Mouse (Mus musculus) heart, embryonic 13.5 days (tissue): Measurements from ENCODE around the gene Ptgis. TPM values are rescaled to one million over a fixed set of nuclear protein-coding genes. Genes with fewer than 3 reads are reported as not detected.

ENCODE experiments used
- ATAC-seq: fragments of 200-750 bp; cut with Nextera tagmentation; 2 replicates; pipeline ENCODE4 v1.8.0; 2017; ENCODE audit warnings: moderate TSS enrichment; ENCODE audit not compliant: insufficient number of reproducible peaks, low FRiP score, low TSS enrichment; ENCODE audit errors: extremely low read depth
- H3K27ac ChIP-seq: fragments of 300-500 bp; sonication (generic); replicated peaks from 2 replicates; pipeline ENCODE4 v1.5.1; 2015; ENCODE audit warnings: moderate library complexity, mild to moderate bottlenecking, inconsistent platforms
- H3K27me3 ChIP-seq: fragments of 300-500 bp; sonication (generic); replicated peaks from 2 replicates; pipeline ENCODE4 v1.6.1; 2015; ENCODE audit warnings: mild to moderate bottlenecking, inconsistent platforms
- H3K36me3 ChIP-seq: fragments of 300-500 bp; sonication (generic); 2 replicates; pipeline ENCODE4 v1.6.1; 2015; ENCODE audit warnings: mild to moderate bottlenecking, inconsistent platforms
- H3K4me1 ChIP-seq: fragments of 300-500 bp; sonication (generic); 2 replicates; pipeline ENCODE4 v1.6.1; 2015; ENCODE audit warnings: inconsistent platforms
- H3K4me2 ChIP-seq: fragments of 300-500 bp; sonication (generic); 2 replicates; pipeline ENCODE4 v1.6.1; 2015; ENCODE audit warnings: inconsistent platforms, mild to moderate bottlenecking, moderate library complexity
- H3K4me3 ChIP-seq: fragments of 300-500 bp; sonication (generic); 2 replicates; pipeline ENCODE4 v1.5.1; 2015; ENCODE audit warnings: moderate library complexity, mild to moderate bottlenecking, inconsistent platforms
- H3K9ac ChIP-seq: fragments of 300-500 bp; sonication (generic); 2 replicates; pipeline ENCODE4 v1.6.1; 2015; ENCODE audit warnings: inconsistent platforms, mild to moderate bottlenecking, moderate library complexity
- H3K9me3 ChIP-seq: fragments of 300-500 bp; sonication (generic); 2 replicates; pipeline ENCODE4 v1.6.1; 2016; ENCODE audit warnings: inconsistent platforms
- WGBS: fragments of 180-500 bp; shearing (Covaris S2); methylation state at CpG from one replicate; pipeline ENCODE4 v1.1.7; 2015; ENCODE audit warnings: mixed read lengths; 5-methylcytosine and 5-hydroxymethylcytosine counted together
- polyA plus RNA-seq: library from polyadenylated mRNA; unstranded; fragments of >200 nt; fragmentation: Nextera tagmentation; extraction: Ambion mirVana; gene quantifications from 2 replicates; pipeline ENCODE4 v1.2.1, GENCODE M21; 2015

Gene Ptgis
- polyA plus RNA-seq, 1 experiment from 2014 or later: 21.6 TPM

GRCm38 (mm10) chr2:167230554-167230953 is 9.8 kb downstream of the Ptgis start:
- 0 out of 2 replicates have a peak overlapping the region, but pooled peaks have one; percentile 49 for H3K27ac ChIP-seq
- 8% methylated on average over 15 of the region's 15 CpGs for WGBS
- H3K36me3 ChIP-seq: peaks cover 8% of the 10 kb centered on the region; the same call in 1 of the 2 replicates
- peaks cover 48% of the 10 kb centered on the region for H3K4me1 ChIP-seq
- peak overlapping the region; percentile 49 for H3K4me2 ChIP-seq
- H3K9me3 ChIP-seq: no peaks in the 10 kb centered on the region
- peak overlapping the region; percentile 38; the same call in 1 of the 2 replicates for H3K9ac ChIP-seq
- peak overlapping the region; percentile 22; the same call in 1 of the 2 replicates for H3K4me3 ChIP-seq
- ATAC-seq: no peak
- no peaks in the 10 kb centered on the region for H3K27me3 ChIP-seq

DNA sequence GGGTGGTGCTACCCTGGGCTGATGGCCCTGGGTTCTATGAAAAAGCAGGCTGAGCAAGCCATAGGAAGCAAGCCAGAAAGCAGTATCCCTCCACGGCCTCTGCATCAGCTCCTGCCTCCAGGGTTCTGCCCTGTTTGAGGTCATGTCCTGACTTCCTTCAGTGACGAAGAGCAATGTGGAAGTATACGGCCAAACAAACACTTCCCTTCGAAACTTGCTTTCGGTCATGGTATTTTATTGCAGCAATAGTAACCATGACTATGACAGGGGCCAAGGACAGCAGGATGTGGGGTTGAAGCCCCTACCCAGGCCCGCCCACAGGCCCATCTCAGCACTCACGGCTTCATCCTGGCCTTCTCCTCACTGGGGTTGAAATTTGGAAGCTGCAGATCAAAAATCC is 15.5 kb downstream of the Ptgis start:
- Histone ChIP-seq H3K27ac (no peak overlapping the region), H3K9ac (no peak overlapping the region), H3K27me3 (no peaks in the 10 kb centered on the region), H3K9me3 (no peaks in the 10 kb centered on the region), H3K36me3 (peaks cover 27% of the 10 kb centered on the region), H3K4me1 (no peaks in the 10 kb centered on the region), H3K4me2 (no peak overlapping the region), H3K4me3 (no peak overlapping the region)
- WGBS: 74% methylated on average over 7 of the region's 7 CpGs
- no peak for ATAC-seq

DNA sequence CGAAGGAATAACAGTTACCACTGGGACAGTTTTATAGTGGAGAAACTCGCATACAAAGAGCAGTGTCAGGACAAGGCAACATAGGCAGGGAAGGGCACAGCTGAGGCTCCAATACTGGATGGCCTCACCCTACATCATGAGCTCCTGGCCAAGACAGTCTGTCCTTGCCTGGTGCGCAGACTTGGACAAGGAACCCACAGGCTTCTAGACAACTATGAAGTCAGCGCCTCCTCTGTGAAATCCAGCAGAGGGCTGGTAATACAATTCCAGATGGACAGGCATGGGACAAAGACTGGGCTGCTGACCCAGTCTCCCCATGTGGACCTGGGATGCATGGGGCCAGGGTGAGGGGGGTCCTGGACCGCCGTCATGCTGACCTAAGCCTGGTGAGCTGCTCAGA is 16.2 kb downstream of the Ptgis start:
- H3K9me3 ChIP-seq: no peaks in the 10 kb centered on the region
- no peaks in the 10 kb centered on the region for H3K4me1 ChIP-seq
- H3K36me3 ChIP-seq: peaks cover 27% of the 10 kb centered on the region
- H3K27ac ChIP-seq: no peak overlapping the region
- ATAC-seq: no peak
- no peak overlapping the region for H3K9ac ChIP-seq
- no peak overlapping the region for H3K4me2 ChIP-seq
- no peak overlapping the region for H3K4me3 ChIP-seq
- whole genome bisulfite sequencing: 88% methylated on average over 6 of the region's 6 CpGs
- no peaks in the 10 kb centered on the region for H3K27me3 ChIP-seq

- 22% methylated on average over 7 of the region's 7 CpGs for WGBS
- H3K27me3 ChIP-seq: no peaks in the 10 kb centered on the region
- no peak overlapping the region for H3K4me3 ChIP-seq
- no peaks in the 10 kb centered on the region for H3K4me1 ChIP-seq
- H3K9me3 ChIP-seq: no peaks in the 10 kb centered on the region
- H3K36me3 ChIP-seq: peaks cover 31% of the 10 kb centered on the region
- H3K4me2 ChIP-seq: no peak overlapping the region
- ATAC-seq: no peak
- H3K9ac ChIP-seq: no peak overlapping the region
- H3K27ac ChIP-seq: no peak overlapping the region
These were observed 18.3 kb downstream of the Ptgis start for GRCm38 (mm10) chr2:167222152-167222551.

DNA sequence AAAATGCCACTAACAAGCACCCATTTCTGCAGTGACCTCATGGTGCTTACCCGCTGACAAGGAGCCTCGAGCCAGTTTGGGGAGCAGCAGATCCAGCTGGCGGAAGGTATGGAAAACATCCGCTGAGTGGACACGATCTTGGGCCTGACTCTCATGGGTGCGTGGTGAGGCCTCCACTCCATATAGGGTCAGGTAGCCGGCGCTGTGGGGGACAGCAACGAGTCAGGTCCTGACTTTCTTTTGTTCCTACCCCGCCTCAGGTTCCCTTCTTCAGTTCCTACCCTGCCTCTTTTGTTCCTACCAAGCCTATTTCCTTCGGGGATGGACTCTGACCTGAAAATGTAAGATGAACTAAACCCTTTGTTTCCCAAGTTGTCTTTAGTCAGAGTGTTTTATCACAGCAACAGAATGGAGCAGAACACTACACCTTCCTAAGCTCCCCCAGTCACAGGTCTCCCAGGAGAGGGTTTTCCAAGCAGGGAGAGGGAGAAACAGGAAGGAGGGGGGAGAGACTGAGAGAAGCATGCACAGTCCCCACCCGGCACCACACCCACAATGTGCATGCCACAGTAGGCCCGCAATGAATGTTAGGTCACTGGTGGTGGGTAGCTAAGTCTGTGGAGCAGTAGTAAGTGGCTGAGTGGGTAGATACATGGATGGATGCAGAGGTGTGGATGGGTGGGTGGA is 19.1 kb downstream of the Ptgis start:
- Histone ChIP-seq H3K27ac (no peak overlapping the region), H3K9ac (no peak overlapping the region), H3K4me1 (no peaks in the 10 kb centered on the region), H3K4me2 (no peak overlapping the region), H3K9me3 (no peaks in the 10 kb centered on the region), H3K27me3 (no peaks in the 10 kb centered on the region), H3K36me3 (peaks cover 34% of the 10 kb centered on the region), H3K4me3 (no peak overlapping the region)
- WGBS: 68% methylated on average over 13 of the region's 13 CpGs
- ATAC-seq: no peak

GRCm38 (mm10) chr2:167220736-167221135 is 19.7 kb downstream of the Ptgis start:
- H3K4me1 ChIP-seq: no peaks in the 10 kb centered on the region
- H3K36me3 ChIP-seq: peaks cover 38% of the 10 kb centered on the region
- ATAC-seq: no peak
- no peak overlapping the region for H3K9ac ChIP-seq
- no peaks in the 10 kb centered on the region for H3K27me3 ChIP-seq
- WGBS: 79% methylated on average over 5 of the region's 5 CpGs
- H3K27ac ChIP-seq: no peak overlapping the region
- H3K4me2 ChIP-seq: no peak overlapping the region
- no peaks in the 10 kb centered on the region for H3K9me3 ChIP-seq
- no peak overlapping the region for H3K4me3 ChIP-seq

GRCm38 (mm10) chr2:167219154-167219775 is 21.1 kb downstream of the Ptgis start:
- WGBS: 47% methylated on average over 8 of the region's 8 CpGs
- Histone ChIP-seq H3K36me3 (peaks cover 49% of the 10 kb centered on the region), H3K27me3 (no peaks in the 10 kb centered on the region), H3K9ac (no peak overlapping the region), H3K9me3 (no peaks in the 10 kb centered on the region), H3K4me2 (no peak overlapping the region), H3K4me1 (no peaks in the 10 kb centered on the region), H3K27ac (no peak overlapping the region), H3K4me3 (no peak overlapping the region)
- no peak for ATAC-seq

GRCm38 (mm10) chr2:167213666-167214065 is 26.7 kb downstream of the Ptgis start:
- WGBS: 90% methylated on average over 12 of the region's 12 CpGs

DNA sequence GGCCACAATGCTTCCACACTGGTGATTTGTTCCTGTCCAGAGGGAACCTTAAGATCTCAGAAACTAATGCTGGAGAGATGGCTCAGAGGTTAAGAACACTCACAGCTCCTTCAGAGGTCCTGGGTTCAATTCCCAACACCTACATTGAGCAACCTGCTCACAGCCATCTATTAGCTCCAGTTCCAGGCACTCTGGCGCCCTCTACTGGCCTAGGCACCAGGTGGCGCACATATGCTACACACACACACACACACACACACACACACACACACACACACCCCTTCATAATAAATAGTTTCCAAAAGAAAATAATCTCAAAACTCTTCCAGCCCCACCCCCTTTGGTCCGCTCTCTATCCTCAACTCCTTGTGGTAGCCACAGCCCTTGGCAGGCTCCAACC is 27.3 kb downstream of the Ptgis start:
- no peak overlapping the region for H3K4me3 ChIP-seq
- H3K4me1 ChIP-seq: peaks cover 38% of the 10 kb centered on the region
- H3K9ac ChIP-seq: no peak overlapping the region
- peaks cover 58% of the 10 kb centered on the region for H3K36me3 ChIP-seq
- no peak overlapping the region for H3K4me2 ChIP-seq
- no peaks in the 10 kb centered on the region for H3K9me3 ChIP-seq
- no peaks in the 10 kb centered on the region for H3K27me3 ChIP-seq
- peak overlapping the region; percentile 59 for H3K27ac ChIP-seq
- no peak for ATAC-seq
- WGBS: 71% methylated on average over 3 of the region's 3 CpGs

More at GRCm38 (mm10) chr2:167213666-167214065, 26.7 kb downstream of the Ptgis start:
- H3K4me1 ChIP-seq: peaks cover 33% of the 10 kb centered on the region
- H3K4me2 ChIP-seq: no peak overlapping the region
- no peaks in the 10 kb centered on the region for H3K9me3 ChIP-seq
- no peak overlapping the region for H3K27ac ChIP-seq
- no peaks in the 10 kb centered on the region for H3K27me3 ChIP-seq
- no peak overlapping the region for H3K4me3 ChIP-seq
- peaks cover 54% of the 10 kb centered on the region for H3K36me3 ChIP-seq
- no peak for ATAC-seq
- H3K9ac ChIP-seq: no peak overlapping the region

GRCm38 (mm10) chr2:167212551-167212950 is 27.9 kb downstream of the Ptgis start:
- WGBS: 47% methylated on average over 6 of the region's 6 CpGs
- Histone ChIP-seq H3K9ac (no peak overlapping the region), H3K9me3 (no peaks in the 10 kb centered on the region), H3K4me1 (peaks cover 42% of the 10 kb centered on the region), H3K4me2 (no peak overlapping the region), H3K27ac (peak overlapping the region; percentile 59), H3K4me3 (no peak overlapping the region), H3K36me3 (peaks cover 56% of the 10 kb centered on the region), H3K27me3 (no peaks in the 10 kb centered on the region)
- no peak for ATAC-seq

DNA sequence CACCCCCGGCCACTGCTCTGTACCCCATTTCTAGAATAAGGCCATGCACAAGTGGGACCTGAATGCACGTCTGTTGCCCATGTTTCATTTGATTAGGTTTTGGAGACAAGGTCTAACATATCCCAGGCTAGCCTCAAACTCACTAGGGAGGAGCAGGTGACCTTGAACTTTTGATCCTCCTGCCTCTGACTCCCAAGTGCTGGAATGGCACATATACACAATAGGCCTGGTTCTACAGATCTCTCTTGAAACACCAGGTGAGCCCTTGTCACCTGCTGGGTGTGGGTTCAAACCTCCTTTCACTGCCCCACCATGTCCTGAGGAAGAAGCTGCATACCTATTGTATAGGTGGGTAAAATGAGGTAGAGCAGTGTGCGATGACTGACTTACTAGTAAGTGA is 28.3 kb downstream of the Ptgis start:
- no peak for ATAC-seq
- Histone ChIP-seq H3K36me3 (peaks cover 51% of the 10 kb centered on the region), H3K9me3 (no peaks in the 10 kb centered on the region), H3K4me3 (no peak overlapping the region), H3K27me3 (no peaks in the 10 kb centered on the region), H3K4me1 (peaks cover 43% of the 10 kb centered on the region), H3K4me2 (no peak overlapping the region), H3K27ac (peak overlapping the region; percentile 59; the same call in 1 of the 2 replicates), H3K9ac (no peak overlapping the region)
- 85% methylated on average over 3 of the region's 3 CpGs for WGBS

DNA sequence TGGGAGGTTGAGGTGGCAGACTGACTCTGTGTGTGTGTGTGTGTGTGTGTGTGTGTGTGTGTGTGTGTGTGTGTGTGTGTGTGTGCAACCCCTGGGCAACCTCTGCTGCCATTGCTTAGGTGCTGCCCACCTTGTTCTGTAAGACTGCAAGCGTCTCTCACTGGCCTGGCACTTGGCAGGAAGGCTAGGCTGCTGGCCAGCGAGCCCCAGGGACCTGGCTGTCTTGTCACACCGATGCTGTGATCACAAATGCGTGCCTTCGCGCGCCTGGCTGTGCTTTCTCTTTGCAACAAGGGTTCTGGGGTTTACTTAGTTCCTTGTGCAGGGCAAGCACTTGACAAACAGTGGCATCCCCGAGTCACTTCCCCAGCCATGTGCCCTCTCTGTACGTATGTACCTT is 30.5 kb downstream of the Ptgis start:
- H3K4me2 ChIP-seq: no peak overlapping the region
- no peak overlapping the region for H3K27ac ChIP-seq
- H3K9ac ChIP-seq: no peak overlapping the region
- H3K4me3 ChIP-seq: no peak overlapping the region
- peaks cover 33% of the 10 kb centered on the region for H3K36me3 ChIP-seq
- no peak for ATAC-seq
- no peaks in the 10 kb centered on the region for H3K9me3 ChIP-seq
- H3K4me1 ChIP-seq: peaks cover 43% of the 10 kb centered on the region
- WGBS: 64% methylated on average over 9 of the region's 9 CpGs
- no peaks in the 10 kb centered on the region for H3K27me3 ChIP-seq
